Mouse (Mus musculus) layer of hippocampus, postnatal 36 days (tissue): ENCODE results near the gene Hdgfl2. TPM values are rescaled to one million over a fixed set of nuclear protein-coding genes. Genes with fewer than 3 reads are reported as not detected.
"Not testable (repeated sequence)": the region's sequence is repeated elsewhere in the genome, so short reads cannot be mapped to it uniquely, and the experiment has no call there.

ENCODE experiments used
- DNase-seq, 2 experiments: peaks; one replicate each; pipeline ENCODE4 v3.0.0; 2022
- total RNA-seq, 2 experiments: library from RNA; stranded (reverse); gene quantifications; 2 replicates each; pipeline ENCODE4 v1.2.3; 2021

Gene Hdgfl2
- total RNA-seq, 2 experiments from 2014 or later = 115 to 121 TPM

DNA sequence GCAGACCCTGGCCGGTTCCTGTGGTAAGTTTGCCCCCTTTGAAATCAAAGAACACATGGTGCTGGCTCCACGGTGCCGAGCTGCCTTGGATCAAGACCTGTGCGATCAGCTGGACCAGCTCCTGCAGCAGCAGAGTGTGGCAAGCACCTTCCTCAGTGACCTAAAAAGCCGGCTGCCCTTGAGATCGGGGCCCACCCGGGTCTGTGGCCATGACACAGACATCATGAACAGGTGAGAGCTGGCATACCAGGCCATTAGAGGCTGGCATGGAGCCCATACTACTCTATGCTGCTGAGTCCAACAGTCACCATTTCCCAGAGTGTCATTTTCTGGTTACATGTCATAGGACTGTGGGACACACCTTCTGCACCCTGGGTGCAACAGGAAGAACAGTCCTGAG lies 17.4 kb upstream of the Hdgfl2 start:
- no peak for DNase-seq

- DNase-seq = not testable (repeated sequence)
Measured at GRCm38 (mm10) chr17:56065715-56066114, 13.7 kb upstream of the Hdgfl2 start.

DNA sequence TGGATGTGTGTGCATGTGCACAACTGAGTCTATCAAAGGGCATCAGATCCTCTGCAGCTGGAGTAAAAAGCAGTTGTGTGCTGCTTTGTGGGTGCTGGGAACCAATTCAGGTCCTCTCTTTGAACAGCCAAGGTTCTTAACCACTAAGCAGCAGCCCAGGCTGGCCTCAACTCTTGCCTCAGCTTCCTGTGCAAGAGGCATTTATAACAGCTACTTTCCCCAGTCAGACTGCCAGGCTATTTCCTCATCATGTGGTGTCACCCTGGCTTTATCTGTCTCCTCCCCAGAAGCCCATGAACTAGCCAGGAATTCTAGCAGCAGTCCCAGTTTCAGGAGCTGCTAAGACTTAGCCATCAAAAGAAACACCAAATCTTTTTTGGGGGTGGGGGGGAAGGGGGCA lies 13.0 kb upstream of the Hdgfl2 start:
- no peak for DNase-seq

GRCm38 (mm10) chr17:56069066-56069465 lies 10.4 kb upstream of the Hdgfl2 start:
- DNase-seq = no peak

DNA sequence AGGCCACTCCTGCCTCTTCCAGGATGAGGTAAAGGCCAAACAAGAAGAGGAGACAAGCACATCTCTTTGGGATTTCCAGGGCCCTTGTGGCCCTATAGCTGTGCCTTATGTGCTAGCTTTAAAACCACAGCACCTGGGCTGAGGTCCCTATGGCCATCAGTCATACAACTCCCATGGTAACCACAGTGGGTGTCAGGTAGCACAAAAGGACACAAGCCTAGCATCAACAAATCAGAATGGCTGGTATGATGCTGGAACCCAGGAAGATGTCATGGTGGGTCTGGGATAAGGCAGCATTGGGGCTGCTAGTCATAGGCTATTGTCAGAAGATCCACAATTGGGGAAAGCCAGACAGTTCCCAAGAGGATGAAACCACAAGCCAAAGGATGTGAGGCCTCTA lies 8.3 kb upstream of the Hdgfl2 start:
- DNase-seq = no peak

DNA sequence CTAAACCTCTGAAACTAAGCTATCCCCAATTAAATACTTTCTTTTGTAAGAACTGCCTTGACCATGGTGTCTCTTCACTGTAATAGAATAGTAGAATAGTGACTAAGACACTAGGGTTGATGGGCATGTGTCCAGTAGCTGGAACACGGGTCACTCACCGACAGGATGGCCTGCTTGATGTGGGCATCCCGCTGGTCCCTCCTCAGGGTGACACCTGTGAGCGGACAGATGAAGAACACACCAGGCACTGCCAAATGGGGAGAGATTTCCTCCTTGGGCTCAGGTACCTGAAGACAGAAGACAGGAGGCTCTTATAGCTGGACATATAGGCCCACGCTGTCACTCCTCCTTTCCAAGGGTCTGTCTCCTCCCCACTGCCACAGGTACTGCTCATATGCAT lies 7.2 kb upstream of the Hdgfl2 start:
- DNase-seq = no peak

DNA sequence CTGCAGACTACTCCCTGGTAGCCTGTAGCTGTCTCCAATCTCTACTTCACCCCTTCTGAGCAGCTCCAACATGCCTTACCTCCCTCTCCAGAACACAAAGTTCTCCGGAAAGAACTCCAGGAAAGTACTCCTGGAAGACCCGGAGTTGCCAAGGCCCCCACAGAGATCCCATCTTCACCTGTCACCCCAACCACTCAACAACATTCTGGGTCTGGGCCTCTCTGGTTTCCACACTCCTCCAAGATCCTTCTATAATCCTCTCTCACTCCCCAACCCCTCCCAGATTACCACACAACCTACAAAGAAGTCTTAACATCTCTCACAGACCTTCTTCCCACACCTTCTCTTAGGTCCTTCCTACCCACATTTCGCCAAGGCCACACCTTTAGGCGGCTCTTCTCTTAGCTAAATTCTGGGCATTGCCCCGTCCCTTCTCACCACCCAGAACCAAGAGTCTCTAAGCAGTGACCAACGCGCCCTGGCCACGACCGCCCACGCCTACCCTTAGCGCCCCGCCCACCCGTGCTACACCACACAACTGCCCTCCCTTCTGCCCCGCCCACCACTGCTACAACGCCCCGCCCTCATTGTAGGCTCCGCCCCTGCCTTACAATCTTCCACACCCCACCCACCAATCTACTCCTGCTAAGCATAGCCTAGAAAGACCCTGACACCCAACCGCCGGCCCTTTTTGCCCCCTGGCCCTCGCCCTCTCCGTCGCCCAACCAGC lies 5.2 kb upstream of the Hdgfl2 start:
- DNase-seq = peak; percentile 51 to 64

GRCm38 (mm10) chr17:56074827-56075208 lies 4.6 kb upstream of the Hdgfl2 start, which contains the start of gene Ubxn6:
TSS of gene Ubxn6 (minus strand) at chr17:56075028.
- peak; percentile 96 for DNase-seq

DNA sequence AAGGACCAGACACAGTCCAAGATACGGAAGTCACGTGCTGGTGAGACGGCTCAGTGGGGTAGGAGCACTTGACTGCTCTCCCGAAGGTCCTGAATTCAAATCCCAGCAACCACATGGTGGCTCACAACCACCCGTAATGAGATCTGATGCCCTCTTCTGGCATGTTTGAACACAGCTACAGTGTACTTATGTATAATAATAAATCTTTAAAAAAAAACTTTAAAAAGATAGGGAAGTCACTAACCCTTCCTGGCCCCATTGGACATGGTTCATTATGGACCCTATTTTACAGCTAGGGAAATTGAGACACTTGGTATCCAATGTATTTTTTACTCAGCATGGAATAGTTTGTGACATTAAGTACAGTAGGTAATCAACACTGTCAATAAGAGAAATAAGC lies 1.9 kb upstream of the Hdgfl2 start:
- no peak for DNase-seq

DNA sequence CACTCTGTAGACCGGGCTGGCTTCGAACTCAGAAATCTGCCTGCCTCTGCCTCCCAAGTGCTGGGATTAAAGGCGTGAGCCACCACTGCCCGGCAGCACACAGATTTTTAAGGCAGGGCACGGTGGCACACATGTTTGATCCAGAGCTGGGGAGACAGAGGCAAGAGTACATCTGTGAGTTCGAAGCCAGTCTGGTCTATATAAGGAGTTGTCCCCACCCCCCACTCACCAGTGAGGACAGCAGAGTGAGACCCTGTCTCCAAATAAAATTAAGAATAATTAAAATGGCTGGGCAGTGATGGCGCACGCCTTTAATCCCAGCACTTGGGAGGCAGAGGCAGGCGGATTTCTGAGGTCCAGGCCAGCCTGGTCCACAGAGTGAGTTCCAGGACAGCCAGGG lies 1.1 kb upstream of the Hdgfl2 start:
- DNase-seq = peak in 1 of 2 experiments; percentile 19

GRCm38 (mm10) chr17:56079921-56080320 lies 487 bp downstream of the Hdgfl2 start:
- DNase-seq = no peak

- peak; percentile 47 to 49 for DNase-seq
Measured at GRCm38 (mm10) chr17:56080781-56081585, 1.5 kb downstream of the Hdgfl2 start.

- DNase-seq = no peak
Measured at GRCm38 (mm10) chr17:56092312-56092711, 12.9 kb downstream of the Hdgfl2 start.

- DNase-seq = no peak
Measured at GRCm38 (mm10) chr17:56092794-56093193, 13.4 kb downstream of the Hdgfl2 start.

- no peak for DNase-seq
Measured at GRCm38 (mm10) chr17:56096883-56097282, 17.4 kb downstream of the Hdgfl2 start.

GRCm38 (mm10) chr17:56098180-56098579 lies 18.7 kb downstream of the Hdgfl2 start:
- DNase-seq = no peak

- no peak for DNase-seq
Measured at GRCm38 (mm10) chr17:56098711-56099572, 19.5 kb downstream of the Hdgfl2 start.

GRCm38 (mm10) chr17:56100811-56101210 lies 21.4 kb downstream of the Hdgfl2 start:
- DNase-seq = no peak

DNA sequence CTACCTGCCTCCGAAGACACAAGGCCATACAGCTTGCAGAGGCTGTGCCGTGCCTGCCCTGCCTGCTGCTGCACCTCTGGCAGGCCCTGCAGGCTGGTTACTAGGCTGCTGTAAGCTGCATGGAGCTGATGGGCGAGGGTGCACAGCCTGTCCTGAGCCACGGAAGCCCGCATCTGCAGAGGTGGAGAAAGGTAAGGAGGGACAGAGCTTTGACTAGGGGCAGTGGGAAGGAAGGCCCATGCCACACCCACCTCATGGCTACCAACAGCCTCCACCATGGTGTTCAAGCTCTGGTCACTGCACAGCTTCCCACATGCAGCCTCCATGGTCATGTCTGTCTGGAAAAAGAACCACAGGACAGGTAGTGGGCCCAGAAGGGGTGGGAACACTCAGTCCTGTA lies 22.7 kb downstream of the Hdgfl2 start:
- DNase-seq = no peak

GRCm38 (mm10) chr17:56102927-56103326 lies 23.5 kb downstream of the Hdgfl2 start:
- no peak for DNase-seq

DNA sequence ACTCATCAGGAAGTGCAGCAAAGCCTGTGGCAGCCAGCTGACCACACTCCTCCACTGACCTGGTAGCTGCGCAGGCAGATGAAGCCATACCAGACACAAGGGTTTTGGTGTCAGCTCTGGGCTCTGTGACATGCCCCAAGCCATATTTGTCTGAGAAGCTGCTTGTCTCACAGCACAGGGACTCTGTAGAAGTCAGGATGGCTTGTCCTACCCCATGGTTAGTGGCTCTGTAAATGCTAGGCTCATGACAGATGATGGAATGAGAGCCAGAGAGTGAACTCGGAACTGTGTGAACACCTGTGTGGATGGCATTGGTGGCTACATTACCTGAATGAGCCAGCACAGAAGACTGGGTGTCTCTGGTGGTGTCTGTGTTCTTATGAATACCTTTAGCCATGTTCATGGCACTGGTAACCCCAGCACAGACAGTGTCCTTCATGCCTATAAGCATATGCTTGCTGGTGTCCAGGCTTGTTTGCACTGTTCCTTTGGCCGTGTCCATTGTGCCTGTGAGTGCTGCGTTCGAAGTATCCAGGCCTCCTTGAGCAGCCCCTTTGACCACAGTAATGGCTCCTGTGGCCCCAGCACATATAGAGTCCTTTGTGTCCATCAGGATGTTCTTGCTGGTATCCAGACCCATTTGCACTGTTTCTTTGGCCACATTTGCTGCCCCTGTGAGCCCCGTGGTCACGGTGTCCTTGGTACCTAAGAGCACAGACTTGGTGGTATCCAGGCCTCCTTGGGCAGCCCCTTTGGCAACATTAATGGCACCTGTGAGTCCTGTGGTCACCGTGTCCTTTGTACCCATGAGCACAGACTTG lies 24.2 kb downstream of the Hdgfl2 start:
- DNase-seq = no peak

DNA sequence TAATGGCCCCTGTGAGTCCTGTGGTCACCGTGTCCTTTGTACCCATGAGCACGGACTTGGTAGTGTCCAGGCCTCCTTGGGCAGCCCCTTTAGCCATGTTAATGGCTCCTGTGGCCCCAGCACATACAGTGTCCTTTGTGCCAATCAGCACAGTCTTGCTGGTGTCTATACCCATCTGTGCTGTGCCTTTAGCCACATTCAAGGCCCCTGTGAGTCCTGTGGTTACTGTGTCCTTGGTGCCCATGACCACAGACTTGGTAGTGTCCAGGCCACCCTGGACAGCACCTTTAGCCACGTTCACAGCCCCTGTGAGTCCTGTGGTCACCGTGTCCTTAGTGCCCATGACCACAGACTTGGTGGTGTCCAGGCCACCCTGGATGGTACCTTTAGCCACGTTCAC lies 25.4 kb downstream of the Hdgfl2 start:
- not testable (repeated sequence) for DNase-seq
